Mouse (Mus musculus): ENCODE results near the gene Mprip.
"Not testable (repeated sequence)": the region's sequence is repeated elsewhere in the genome, so short reads cannot be mapped to it uniquely, and the experiment has no call there.

Gene Mprip

DNA sequence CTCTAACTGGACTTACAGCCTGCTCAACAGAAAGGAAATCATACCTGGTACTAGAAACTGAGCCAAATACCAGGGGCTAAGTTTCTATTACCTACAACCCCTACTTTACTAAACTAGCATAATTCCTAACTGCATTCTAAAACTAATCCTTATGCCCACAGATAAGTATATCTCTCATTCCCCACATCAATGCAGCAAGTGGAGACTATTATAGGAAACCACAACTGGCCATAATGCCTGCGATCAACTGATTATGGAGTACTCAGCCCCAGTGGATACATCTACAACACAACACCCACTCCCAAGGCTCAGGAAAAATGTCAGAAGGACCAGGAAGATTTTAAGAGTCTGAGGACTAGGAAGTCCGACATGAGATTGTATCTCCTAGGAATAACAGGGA, 7.6 kb upstream of the Mprip start:
- no peak for DNase-seq (ENCODE audit: low read depth, low spot score)

DNA sequence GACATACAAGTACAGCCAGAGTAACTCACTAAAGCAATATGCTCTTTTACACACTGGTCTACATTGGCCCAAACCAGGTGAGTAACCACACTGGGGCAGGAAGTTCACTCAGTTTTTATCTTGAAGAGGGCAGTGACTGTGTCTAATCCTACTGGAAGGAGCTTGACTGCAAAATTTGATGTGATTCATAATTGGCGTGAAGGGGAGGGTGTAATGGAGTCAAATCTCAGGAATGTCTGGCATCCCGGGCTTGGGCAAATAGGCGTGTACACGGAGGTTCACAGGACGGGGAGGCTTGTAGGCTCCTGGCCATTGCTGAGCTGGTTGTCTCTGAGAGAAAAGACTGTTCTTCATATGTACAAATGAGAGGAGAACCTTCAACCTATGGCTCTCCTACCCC, 5.8 kb upstream of the Mprip start:
- DNase-seq (ENCODE audit: low read depth, low spot score), result no peak

DNA sequence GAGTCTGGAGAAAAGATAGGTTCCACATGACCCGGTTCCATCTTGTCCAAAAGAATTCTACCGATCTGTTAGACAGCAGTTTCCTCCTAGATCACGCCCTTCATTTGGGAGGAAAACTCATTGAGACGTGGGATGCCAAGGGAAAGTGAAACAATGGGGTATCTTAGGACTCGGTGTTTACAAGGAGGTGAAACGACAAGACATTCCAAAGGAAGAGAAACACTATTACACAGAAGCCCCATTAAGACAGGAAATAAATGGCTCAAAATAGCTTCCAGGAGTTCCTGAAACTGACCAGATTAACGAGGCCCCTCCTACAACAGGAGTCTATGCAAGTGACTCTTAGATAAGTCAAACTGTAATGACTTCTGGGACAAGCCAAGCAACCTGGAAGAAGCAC, 5.1 kb upstream of the Mprip start:
- DNase-seq (ENCODE audit: low read depth, low spot score), result no peak

DNA sequence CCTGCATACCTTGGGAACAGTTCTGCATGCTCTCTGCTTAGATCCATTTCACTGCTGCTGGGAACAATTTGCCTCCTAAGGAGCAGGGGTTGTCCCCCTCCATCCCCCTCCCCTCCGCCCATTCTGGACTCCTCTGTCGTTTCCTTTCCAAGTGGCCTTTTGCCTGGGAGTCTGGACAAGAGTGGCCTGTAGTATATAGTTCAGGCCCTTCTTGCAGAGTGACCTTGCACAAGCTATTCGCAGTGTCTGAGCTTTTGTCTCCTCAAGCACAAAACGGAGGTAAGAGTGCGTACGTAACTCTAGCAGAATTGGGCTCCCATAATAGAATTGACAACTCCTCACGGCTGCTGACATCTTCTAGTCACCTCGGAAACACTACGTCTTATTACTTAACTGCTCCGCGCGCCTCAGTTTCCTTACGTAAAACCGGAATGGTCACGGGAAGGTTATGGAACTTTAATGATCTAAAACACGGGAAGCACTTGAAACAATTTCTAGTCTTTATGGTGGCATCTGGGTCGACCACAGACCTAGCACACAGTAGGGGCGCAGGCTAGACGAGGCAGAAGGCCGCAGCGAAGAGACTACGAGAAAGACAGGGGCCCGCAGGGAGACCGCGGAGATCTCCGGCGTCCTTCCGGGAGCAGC, 620 bp downstream of the Mprip start:
- no peak for DNase-seq (ENCODE audit: low read depth, low spot score)

DNA sequence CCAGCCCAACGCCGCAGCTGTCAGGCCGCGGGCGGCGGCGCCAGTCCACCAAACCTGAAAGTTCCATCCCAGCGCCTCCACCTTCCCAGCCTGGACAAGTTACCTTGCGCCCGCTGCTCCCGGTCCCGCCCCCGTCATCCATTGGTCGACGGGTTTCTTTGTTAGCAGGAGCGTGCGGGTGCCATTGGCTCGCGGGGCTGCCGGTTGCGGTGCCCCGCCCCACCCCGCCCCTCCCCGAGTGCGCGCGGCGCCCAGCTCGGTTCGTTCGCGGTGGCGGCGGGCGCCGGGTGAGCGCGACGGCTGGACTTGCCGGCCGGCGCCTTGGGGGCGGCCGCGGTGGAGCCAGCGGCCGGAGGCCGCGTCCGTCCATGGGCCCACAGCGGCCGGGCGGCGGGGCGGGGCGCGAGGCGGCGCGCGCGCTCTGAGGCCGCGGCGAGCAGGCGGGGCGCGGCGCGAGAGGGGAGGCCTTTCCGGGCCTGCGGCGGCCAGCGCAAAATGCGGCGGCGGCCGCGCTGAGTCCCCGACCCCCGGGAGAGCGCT, 1.2 kb downstream of the Mprip start:
- DNase-seq (ENCODE audit: low read depth, low spot score), result peak; percentile 91

DNA sequence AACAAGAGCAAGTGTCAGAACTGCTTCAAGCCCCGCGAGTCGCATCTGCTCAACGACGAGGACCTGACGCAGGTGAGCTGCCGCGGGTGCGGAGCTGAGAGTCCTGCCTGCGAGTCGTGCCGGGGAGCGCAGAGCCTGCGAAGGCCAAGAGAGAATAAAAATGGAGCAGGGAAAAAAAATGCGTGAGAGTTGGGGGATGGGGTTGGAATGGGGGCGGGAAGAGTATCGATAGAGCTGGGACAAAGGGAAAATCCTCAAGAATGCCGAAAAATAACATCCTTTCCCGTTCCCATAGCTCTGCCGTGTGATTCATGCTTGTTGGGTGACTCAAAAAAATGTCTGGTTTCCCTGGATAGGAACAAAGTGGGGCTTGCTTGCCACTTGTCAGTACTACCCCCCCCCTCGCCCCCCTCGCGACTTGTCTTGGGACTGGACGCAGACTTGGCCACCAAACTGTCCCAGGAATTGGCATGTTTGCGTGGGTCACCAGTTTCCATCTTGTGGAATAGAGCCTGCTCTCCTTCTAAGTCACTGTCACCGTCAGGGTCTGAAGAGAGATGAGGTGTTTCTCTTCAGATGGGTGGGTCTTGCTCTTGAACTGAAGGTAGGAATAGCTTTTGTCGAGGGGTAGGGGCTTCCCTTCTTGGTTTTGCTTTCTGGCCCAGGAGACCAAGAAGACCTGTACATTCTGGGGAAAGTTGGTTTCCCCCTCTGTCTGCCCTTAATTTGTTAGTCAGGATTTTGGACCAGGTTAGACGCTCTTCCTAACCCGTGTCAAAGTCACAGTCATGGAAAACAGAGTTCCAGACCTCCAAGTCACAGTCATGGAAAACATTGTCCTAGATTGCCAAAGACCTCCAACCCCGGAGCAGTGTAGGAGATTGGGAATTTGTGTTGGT, 2.0 kb downstream of the Mprip start:
- DNase-seq (ENCODE audit: low read depth, low spot score), result peak; percentile 9

DNA sequence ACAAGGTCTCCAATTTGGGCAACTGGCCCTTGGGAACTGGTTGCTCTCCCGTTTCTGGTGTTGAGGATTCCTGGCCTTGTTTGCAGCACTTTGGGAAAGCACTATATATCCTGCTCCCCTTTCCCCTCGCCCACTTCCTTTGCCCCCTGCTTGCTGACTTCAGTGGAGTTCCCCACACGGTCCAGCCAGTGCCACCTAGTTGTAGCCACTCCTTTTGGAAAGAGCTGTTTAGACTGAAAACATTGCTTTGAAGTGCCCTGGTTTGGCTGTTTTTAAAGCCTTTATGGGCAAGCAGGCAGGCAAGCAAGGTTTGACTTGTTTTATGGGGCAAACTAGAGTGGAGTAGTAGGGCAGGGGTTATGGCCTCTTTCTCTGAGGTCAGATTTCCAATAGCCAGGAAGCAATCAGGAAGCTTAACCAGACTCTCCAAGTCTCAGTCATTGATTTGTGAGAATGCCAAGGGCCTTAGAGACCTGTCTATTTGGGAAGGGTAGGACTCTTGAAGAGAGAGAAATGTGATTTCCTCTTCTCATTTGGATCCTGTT, 2.7 kb downstream of the Mprip start:
- no peak for DNase-seq (ENCODE audit: low read depth, low spot score)

DNA sequence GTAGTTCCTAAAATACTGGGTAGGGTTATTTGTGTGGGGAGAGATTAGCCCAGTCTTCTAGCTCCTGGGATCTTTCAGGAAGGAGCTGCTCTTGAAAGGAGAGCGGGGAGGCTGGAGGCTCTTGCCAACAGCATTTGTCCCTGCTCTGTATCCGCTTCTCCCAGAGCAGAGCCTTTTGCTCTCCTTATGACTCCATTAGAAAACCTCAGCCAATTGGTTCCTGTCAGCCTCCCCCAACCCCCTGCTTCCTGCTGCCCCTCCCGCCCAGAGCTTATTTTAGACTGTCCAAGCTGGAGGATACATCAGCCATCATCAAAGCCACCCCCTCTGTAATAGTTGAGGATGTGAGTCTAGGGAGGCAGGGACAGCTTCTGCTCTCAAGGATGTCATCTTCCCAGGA, 3.7 kb downstream of the Mprip start:
- no peak for DNase-seq (ENCODE audit: low read depth, low spot score)

DNA sequence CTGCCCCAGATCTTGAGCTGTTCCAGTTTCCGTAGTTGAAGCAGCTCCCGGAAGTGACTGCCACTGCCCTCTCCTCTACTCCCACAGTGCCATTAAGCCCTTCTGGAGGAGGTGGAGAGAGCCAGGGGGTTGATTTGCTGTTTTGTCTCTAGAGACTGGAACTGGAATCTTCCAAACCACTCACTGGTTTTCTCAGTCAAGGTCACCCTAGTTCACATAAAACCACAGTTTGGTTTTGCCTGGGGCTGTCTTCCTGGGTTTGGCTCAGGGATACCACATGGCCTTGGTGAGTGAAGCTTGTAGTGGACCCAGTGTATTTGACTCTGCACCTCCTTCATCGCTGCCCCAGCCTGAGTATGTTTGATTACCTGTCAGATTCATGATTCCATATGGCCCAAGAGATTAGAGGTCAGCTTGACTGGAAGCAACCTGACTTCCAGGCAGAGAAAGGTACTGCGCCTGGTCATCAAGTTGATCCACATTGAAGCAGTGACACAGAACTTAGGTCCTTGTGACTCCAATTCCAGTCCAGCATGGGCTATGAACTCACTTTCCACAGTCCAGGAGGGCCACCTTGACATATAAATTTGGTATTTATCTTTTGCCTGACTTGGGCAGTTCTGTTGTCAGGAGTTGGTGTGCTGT, 10.1 kb downstream of the Mprip start:
- DNase-seq (ENCODE audit: low read depth, low spot score), result no peak

DNA sequence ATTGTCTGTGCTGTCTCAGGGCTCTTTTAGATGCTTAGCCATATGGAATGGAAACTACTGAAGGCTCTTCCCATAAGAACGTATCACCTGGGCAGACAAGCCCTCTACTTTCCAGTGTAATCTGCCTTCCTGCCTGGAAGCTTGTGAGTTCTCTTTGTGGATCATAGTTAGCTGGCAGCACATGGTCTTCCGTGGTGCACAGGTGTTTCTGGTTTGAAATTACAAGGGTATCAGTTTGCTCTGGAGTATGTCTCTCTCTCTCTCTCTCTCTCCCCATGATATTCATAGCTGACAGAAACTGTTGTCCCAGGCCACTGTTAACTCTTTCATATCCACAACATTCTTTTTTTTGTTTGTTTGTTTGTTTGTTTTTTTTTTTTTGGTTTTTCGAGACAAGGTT, 12.9 kb downstream of the Mprip start:
- no peak for DNase-seq (ENCODE audit: low read depth, low spot score)

DNA sequence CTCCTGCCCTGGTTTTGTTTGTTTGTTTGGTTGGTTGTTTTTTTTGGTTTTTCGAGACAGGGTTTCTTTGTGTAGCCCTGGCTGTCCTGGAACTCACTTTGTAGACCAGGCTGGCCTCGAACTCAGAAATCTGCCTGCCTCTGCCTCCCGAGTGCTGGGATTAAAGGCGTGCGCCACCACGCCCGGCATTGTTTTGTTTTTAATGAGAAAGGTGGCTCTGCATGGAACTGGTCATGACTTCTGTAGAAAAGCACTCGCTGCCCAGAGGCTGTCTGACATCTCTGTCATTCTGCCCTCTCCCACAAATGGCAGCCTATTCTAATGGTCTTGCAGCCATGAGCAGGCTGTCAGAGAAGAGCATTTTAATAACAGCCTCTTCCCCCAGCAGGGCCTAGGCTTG, 13.6 kb downstream of the Mprip start:
- DNase-seq (ENCODE audit: low read depth, low spot score), result not testable (repeated sequence)

DNA sequence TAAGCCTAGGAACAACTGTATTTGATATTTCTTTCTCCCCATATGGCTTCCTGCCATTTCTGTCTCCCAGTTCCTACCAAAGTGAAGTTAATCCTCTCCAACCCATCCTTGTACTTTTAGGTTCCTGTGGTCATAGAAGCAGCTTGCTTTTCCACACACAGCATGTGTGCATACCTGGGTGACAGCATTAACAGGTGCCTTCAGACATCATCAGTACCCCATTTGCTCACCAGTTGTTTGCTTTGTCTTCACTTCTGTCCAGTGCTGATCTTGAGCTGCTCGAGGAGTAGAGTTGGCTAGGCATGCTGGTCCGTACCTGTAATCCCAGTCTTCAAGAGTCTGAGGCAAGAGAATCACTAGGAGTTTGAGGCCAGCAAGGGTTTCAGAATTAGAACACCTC, 16.7 kb downstream of the Mprip start:
- no peak for DNase-seq (ENCODE audit: low read depth, low spot score)

DNA sequence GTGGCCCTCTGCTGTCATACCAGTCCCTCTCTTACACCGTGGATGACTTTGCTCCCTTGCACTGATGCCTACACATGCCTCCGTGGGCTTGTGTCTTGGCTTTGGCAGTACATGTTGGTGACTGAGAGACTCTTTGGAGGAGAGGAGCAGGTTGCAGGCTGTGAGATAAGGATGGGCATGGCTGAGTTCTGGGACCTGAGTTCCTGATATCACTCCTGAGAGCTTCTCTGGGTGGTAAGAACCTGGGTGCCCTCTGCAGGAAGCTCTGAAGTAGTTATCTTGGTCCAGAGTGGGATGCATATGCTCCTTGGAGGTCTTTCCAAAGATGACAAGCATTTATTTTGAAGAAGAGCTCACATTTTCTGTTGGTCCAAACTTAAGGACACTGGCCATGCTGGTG, 17.6 kb downstream of the Mprip start:
- DNase-seq (ENCODE audit: low read depth, low spot score), result no peak

DNA sequence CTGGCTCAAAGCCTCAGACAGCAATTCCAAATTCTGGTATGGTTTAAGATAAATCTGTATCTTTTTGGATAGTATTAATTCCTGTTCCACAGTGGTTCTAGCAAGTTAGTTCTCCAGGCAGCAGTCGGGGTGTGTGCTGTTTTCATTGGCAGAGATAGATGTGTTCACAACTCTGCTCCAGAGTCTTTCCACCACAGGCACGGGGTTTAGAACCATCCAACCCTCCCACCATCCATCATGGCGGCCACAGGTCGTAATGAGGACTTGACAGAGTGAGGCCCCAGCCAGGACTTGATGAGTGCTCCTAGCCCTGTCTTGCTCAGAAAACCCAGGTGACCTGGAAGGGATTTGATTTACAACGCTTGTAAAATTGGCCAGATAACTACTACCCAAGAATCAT, 19.0 kb downstream of the Mprip start:
- DNase-seq (ENCODE audit: low read depth, low spot score), result no peak

DNA sequence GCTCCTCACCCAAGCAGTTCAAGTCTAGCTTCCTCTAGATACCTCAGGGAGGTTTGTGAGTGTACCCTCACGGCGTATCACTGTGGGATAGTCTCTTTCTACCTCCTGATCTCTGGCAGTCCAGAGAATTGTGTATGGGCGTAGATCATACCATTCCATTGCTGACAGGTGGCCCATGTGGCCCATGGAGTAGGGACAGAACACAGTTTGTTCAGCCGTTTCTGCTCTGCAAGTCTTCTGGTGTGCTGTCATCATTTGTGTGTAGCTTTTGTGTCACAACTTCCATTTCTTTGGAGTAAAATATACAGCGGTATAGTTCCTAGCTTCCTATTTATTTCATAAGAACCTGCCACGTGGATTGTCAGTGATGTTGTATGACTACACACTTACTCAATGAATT, 23.9 kb downstream of the Mprip start:
- no peak for DNase-seq (ENCODE audit: low read depth, low spot score)

DNA sequence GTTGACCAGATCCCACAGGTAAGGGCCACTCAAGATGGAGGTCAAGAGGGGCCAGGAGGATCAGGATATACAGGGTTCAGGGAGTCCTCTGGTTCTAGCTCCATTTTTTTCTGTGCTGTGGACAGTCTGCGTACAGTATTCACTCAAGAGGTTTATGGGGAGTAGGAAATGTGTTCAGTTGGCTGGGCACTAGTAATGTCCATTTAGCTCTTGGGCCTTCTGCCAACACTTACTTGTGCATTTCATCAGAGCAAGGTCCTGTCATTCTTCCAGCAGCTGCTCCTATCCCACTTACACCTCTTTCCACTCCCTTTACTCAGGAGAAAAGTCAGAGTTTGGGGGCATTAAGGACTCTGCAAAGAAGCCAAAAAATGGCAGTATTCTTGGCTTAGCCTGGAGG, 33.4 kb downstream of the Mprip start:
- DNase-seq (ENCODE audit: low read depth, low spot score), result no peak

DNA sequence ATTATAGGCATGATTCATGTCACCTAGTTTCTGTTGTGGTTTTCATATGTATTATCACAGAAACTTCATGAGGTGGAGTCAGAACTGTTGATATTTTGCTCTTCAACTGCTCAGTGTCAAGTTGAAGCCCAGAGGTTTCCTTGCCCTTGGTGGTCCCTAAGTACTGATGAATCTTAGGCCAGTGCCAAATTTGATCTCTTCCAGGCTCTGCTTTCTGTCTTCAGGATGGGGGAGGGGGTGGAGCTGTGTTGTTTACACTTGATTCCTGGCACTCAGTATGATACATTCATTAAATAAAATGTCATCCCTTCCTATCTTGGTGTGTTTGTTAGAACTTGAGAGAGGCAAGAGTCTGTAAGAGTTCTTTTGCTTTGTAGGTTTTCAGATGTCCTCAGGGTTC, 34.4 kb downstream of the Mprip start:
- DNase-seq (ENCODE audit: low read depth, low spot score), result no peak

DNA sequence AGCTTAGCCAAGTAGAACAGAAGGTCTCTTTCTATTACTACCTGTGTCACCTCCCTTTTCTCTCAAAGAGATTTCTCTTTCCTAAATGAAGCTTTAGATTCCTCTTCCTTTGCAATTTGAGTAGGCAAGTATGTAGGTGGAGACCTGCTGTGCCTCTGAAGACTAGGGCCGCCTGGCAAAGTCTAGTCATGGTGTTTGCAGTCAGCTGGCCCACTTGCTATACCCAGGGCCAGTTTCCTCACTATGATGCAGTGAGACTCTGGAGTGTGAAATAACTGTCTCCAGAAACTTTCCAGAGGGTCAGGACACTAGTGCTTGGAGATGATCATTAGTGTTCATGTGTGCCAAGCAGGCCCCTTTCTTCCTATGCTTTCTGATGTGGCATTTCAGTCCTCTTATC, 36.5 kb downstream of the Mprip start:
- no peak for DNase-seq (ENCODE audit: low read depth, low spot score)

DNA sequence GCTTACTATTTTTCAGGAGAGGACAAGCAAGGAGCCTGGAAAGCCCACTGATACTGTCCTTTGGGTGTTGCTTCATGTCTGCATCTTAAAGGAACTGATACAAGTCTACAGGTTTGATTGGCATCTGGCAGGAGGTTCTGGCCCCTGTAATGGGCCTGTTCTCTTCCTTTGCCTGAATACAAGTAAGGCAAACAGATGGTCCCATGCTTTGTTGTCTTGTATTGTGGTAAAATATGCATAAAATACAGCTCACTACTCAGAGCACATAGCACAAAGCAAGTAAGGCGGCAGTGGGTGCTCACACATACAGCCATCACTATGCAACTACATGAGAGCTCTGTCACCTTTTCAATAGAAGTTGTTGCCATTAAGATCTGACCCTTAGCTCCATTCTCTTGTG, 39.7 kb downstream of the Mprip start:
- no peak for DNase-seq (ENCODE audit: low read depth, low spot score)

DNA sequence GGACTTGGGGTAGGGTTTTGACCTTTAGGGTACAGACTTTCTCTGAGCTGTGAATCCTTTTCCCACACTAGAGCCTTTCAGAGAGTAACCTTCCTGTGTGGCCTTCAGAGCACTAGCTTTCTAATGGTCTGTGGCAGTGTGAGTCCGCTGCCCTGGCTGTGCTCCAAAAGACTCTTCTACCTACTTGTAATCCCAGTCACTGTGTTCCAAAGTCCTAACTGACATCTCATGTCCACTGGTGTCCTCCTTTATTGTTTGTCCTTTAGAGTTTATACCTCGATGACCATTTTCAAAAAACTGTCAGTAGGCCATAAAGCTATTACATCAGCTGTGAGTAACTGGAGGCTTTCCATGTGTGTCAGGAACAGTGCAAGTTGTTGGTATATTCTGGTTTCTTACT, 44.0 kb downstream of the Mprip start:
- no peak for DNase-seq (ENCODE audit: low read depth, low spot score)

DNA sequence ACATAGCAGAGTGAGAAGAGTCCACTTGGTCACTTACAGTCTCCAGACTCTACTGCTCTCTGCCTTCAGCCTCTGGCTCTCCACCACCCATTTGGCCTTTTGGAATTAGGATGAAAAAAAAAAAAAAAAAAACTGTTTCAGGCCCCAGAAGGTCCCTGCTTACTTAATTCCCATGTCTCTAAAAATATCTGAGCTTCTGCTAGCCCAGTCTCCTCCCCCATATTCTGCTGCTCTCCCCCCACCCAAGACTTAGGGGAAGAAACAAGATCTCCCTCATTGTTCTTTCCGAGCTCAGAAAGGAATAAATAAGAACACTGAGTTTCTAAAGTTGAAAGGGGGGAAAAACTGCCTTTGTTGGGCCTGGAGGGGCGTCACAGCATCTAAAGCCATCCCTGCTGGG, 46.4 kb downstream of the Mprip start:
- DNase-seq (ENCODE audit: low read depth, low spot score), result no peak

DNA sequence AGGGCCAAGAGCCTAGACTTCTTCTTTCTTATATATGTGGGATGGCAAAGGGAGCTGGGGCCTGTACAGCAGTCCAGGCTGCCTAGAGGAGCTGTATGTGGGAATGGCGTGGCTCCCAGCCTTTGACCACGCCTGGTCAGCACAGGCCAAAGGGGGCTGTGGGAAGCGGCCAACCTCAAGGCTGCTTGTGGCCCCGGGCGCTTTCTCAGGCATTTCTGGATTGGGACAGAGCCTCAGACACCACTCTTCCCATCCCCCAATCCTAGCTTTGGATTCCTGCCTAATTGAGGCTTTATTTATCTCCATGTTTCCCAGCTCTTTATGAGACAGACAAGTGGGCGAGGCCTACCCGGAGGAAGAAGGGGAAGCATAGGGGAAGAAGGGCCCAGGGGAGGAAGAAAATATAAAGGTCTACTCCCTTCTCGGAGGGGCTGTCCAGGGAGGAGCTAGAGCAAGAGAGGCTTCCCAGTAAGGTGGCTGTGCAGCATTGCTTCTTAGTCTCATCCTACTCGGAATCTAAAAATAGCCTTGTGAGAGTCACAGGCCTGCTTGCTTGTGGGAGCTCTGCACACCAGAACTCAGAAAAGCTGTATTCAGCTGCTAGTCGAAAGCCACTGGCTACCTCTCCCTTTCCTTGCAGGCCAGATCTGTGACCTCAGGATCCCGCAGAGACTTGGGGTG, 47.0 kb downstream of the Mprip start:
- DNase-seq (ENCODE audit: low read depth, low spot score), result no peak
